Mouse (Mus musculus) bone marrow, adult 2 months (tissue): ENCODE measurements around the gene Fam114a1.

Experiments
- CTCF ChIP-seq: fragments of 200-500 bp; IDR thresholded peaks from 2 replicates; pipeline ENCODE4 v1.5.1; 2011; ENCODE audit warnings: low read length, control low read depth; ENCODE audit not compliant: control insufficient read depth, insufficient read depth
- POLR2A ChIP-seq: fragments of 200-500 bp; IDR thresholded peaks from 2 replicates; pipeline ENCODE4 v1.6.1; 2011; ENCODE audit warnings: low read depth, mild to moderate bottlenecking, control low read depth, low read length, borderline replicate concordance; ENCODE audit not compliant: control insufficient read depth

DNA sequence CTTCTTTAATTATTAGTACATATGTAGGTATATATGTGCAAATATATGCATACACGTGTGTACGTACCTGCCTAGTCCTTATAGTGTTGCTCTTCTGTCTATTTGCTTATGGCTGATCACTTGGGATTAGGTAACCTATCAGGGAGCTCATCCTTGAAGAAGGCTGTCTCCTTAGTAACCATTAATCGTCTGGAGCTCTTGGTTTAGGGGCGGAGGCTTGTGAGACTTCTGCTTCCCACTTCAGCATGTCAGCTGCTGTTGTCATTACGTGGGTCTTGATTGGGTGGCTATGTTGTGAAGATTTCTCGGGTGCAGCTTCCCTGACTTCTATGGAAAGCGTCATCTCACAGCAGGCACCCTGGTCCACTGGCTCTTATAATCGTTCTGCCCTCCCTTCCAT, 7.3 kb downstream of the Fam114a1 start:
- no peak for TF ChIP-seq POLR2A
- no peak for TF ChIP-seq CTCF
